Mouse (Mus musculus): Measurements from ENCODE around the gene Gm26920. TPM values are rescaled to one million over a fixed set of nuclear protein-coding genes. Genes with fewer than 3 reads are reported as not detected.
"Not testable (repeated sequence)": the region's sequence is repeated elsewhere in the genome, so short reads cannot be mapped to it uniquely, and the experiment has no call there.

Gene Gm26920
- polyA plus RNA-seq (2015; fragmentation: Nextera tagmentation; extraction: Ambion mirVana) = not detected in 2 replicates

DNA sequence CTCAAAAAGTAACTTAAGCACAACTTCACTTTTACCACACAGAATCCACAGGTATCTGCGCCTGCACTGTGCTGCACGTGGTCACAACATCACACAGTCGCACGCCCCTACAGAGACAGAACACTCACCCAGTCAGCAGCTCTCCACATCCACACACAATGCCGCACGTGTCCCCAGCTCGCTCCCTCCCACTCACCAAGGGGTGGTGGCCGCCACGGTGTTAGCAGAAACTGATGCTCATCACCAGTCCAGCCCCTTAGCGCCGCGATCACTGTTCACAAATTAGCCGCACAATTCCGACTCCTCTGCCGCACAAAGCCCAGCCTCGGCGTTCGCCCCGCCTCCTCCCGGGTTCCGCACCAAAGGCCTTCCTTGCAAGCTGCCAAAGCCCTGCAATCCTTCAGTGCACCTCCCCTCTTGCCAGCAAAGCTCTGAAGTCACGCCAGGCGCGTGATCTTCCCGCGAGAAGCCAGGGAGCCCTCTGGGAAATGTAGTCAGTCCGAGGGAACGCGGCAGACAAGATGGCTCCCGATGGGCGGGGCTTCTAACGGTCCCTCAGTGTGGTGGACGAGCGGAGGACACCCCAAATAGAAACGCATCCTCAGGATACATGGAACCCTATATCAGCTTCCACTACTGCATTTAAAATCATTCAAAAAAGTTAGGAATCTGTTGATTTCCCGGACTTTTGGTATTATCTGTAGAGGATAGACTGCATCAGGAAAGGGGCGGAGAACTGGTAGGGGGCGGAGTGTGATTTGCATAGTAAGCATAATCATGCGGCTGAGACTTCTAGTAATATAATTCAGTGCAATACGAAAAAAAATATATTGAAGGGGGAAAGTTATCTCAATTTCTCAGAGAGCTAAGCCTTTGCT, at the start of gene Gm26920, which contains the start of gene Zfp566:
Gene Gm26920, minus strand, starts transcription at position 319 of the 878 bp plus-strand sequence.
Gene Zfp566, minus strand, starts transcription at position 436 of the 878 bp plus-strand sequence.
- Histone ChIP-seq H3K4me1 (replicated peaks) (peaks cover 28% of the 10 kb centered on the region), H3K9me3 (replicated peaks) (no peaks in the 10 kb centered on the region), H3K9ac (peak within 1 kb of the TSS; percentile 50), H3K27ac (replicated peaks) (peak within 1 kb of the TSS; percentile 74), H3K4me3 (replicated peaks) (peak within 1 kb of the TSS; percentile 64), H3K36me3 (replicated peaks) (peaks cover 9% of the 10 kb centered on the region), H3K27me3 (no peaks in the 10 kb centered on the region), H3K4me2 (peak within 1 kb of the TSS; percentile 85)
- WGBS (ENCODE audit: insufficient replicate concordance) = under 1% methylated on average over 40 of the region's 40 CpGs
- ATAC-seq (ENCODE audit: insufficient read depth) = peak; percentile 92

GRCm38 (mm10) chr7:30136826-30137225, 46.6 kb upstream of the Gm26920 start:
- Histone ChIP-seq H3K4me1 (replicated peaks) (no peaks in the 10 kb centered on the region), H3K4me2 (no peak overlapping the region), H3K9me3 (replicated peaks) (no peaks in the 10 kb centered on the region), H3K27me3 (no peaks in the 10 kb centered on the region), H3K9ac (no peak overlapping the region), H3K4me3 (replicated peaks) (no peak overlapping the region), H3K27ac (replicated peaks) (no peak overlapping the region), H3K36me3 (replicated peaks) (peaks cover 21% of the 10 kb centered on the region)
- 79% methylated on average over 10 of the region's 10 CpGs for WGBS (ENCODE audit: insufficient replicate concordance)
- no peak for ATAC-seq (ENCODE audit: insufficient read depth)

DNA sequence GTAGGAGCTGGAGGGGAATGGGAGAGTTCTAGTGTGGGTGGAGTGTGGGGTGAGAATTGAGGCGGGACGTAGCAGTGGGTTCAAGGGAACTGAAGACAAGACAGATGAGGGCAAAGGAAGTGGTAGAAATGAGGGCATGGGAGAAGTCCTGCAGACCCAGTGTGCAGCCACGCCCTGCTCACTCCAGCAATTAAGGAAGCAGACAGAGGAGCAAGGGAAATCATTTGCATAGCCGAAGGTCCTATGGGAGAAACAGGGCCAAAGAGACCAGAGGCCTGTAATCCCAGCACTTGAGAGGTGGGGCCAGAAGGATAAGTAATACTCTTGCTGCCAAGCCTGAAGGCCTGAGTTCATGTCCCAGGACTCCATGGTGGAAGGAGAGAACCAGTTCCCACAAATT, 42.2 kb upstream of the Gm26920 start:
- H3K27ac ChIP-seq (replicated peaks) = no peak overlapping the region
- H3K4me2 ChIP-seq = no peak overlapping the region
- no peak overlapping the region for H3K4me3 ChIP-seq (replicated peaks)
- H3K27me3 ChIP-seq = no peaks in the 10 kb centered on the region
- whole genome bisulfite sequencing (ENCODE audit: insufficient replicate concordance) = 71% methylated on average over 4 of the region's 4 CpGs
- no peak for ATAC-seq (ENCODE audit: insufficient read depth)
- no peaks in the 10 kb centered on the region for H3K9me3 ChIP-seq (replicated peaks)
- no peaks in the 10 kb centered on the region for H3K4me1 ChIP-seq (replicated peaks)
- peaks cover 25% of the 10 kb centered on the region for H3K36me3 ChIP-seq (replicated peaks)
- no peak overlapping the region for H3K9ac ChIP-seq

- WGBS (ENCODE audit: insufficient replicate concordance) = 60% methylated on average over 8 of the region's 8 CpGs
- peaks cover 29% of the 10 kb centered on the region for H3K36me3 ChIP-seq (replicated peaks)
These were observed 39.7 kb upstream of the Gm26920 start for GRCm38 (mm10) chr7:30129900-30130299.

GRCm38 (mm10) chr7:30122188-30122530, 31.9 kb upstream of the Gm26920 start:
- H3K27ac ChIP-seq (replicated peaks) = 0 out of 2 replicates have a peak overlapping the region, but pooled peaks have one; percentile 74
- ATAC-seq (ENCODE audit: insufficient read depth) = no peak
- H3K4me2 ChIP-seq = peak overlapping the region; percentile 97
- 5% methylated on average over 15 of the region's 15 CpGs for WGBS (ENCODE audit: insufficient replicate concordance)
- peaks cover 18% of the 10 kb centered on the region for H3K4me1 ChIP-seq (replicated peaks)
- no peaks in the 10 kb centered on the region for H3K9me3 ChIP-seq (replicated peaks)
- H3K36me3 ChIP-seq (replicated peaks) = 0 out of 2 replicates have a peak, but pooled peaks cover 6% of the 10 kb centered on the region
- H3K9ac ChIP-seq = peak overlapping the region; percentile 75
- peak overlapping the region; percentile 72 for H3K4me3 ChIP-seq (replicated peaks)
- no peaks in the 10 kb centered on the region for H3K27me3 ChIP-seq

More at GRCm38 (mm10) chr7:30129900-30130299, 39.7 kb upstream of the Gm26920 start:
- no peak for ATAC-seq (ENCODE audit: insufficient read depth)
- Histone ChIP-seq H3K27me3 (no peaks in the 10 kb centered on the region), H3K4me2 (no peak overlapping the region), H3K4me1 (replicated peaks) (no peaks in the 10 kb centered on the region), H3K4me3 (replicated peaks) (no peak overlapping the region), H3K27ac (replicated peaks) (no peak overlapping the region), H3K9ac (no peak overlapping the region), H3K9me3 (replicated peaks) (no peaks in the 10 kb centered on the region)

DNA sequence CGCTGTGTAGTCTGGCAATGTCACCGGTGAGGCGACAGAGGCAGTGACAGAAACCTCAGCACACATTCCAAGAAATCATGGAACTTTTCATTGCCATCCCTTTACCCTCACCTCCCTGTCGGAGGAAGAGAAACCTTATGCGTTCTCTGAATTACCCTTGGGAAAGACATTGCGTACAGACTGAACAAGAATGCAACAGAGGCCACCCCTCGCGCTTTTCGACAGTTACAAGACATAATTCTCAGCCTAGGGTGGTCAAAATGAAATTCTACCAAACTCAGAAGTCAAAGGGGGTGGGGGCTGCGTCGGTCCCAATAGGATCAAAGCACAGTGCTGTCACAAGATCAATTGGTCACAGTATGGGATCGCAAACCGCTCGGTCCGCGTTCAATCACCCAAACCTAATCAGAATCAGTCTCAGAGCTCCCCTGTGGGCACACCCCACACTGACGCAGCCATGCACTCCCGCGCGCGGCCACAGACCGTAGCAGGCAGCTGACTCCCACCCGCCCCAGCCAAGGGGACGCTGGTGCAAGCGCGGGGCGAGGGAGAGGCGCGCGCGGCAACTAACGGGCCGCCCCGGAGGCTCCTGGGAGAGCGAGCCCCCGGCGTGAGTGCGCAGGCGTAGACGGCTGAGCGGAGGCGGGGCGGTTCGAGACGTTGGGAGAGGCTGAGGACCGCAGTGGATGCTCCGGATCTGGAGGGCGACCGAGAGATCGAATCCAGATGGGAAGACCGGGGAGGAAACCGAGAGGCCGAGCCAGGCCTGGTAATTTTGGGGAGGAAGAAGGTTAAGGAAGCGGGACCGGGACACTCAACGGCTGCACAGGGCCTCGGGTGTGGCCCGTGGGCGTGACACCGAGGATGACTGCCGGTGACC, 31.3 kb upstream of the Gm26920 start, which contains the start of gene Zfp382:
Gene Zfp382, plus strand, starts transcription at position 635 of the 880 bp plus-strand sequence.
- H3K9me3 ChIP-seq (replicated peaks) = no peaks in the 10 kb centered on the region
- peak within 1 kb of the TSS; percentile 97 for H3K4me2 ChIP-seq
- H3K9ac ChIP-seq = peak within 1 kb of the TSS; percentile 75
- H3K27ac ChIP-seq (replicated peaks) = peak within 1 kb of the TSS; percentile 74
- H3K27me3 ChIP-seq = no peaks in the 10 kb centered on the region
- peak within 1 kb of the TSS; percentile 72 for H3K4me3 ChIP-seq (replicated peaks)
- under 1% methylated on average over 61 of the region's 61 CpGs for WGBS (ENCODE audit: insufficient replicate concordance)
- H3K36me3 ChIP-seq (replicated peaks) = 0 out of 2 replicates have a peak, but pooled peaks cover 3% of the 10 kb centered on the region
- peaks cover 18% of the 10 kb centered on the region for H3K4me1 ChIP-seq (replicated peaks)
- ATAC-seq (ENCODE audit: insufficient read depth) = peak; percentile 93

- not testable (repeated sequence) for H3K27me3 ChIP-seq; H3K9ac ChIP-seq; ATAC-seq (ENCODE audit: insufficient read depth); H3K36me3 ChIP-seq (replicated peaks); H3K4me3 ChIP-seq (replicated peaks); H3K27ac ChIP-seq (replicated peaks); H3K4me2 ChIP-seq; H3K9me3 ChIP-seq (replicated peaks)
- 86% methylated on average over 12 of the region's 12 CpGs for WGBS (ENCODE audit: insufficient replicate concordance)
- peaks cover 17% of the 10 kb centered on the region for H3K4me1 ChIP-seq (replicated peaks)
These were observed 27.7 kb upstream of the Gm26920 start for GRCm38 (mm10) chr7:30117935-30118334.

DNA sequence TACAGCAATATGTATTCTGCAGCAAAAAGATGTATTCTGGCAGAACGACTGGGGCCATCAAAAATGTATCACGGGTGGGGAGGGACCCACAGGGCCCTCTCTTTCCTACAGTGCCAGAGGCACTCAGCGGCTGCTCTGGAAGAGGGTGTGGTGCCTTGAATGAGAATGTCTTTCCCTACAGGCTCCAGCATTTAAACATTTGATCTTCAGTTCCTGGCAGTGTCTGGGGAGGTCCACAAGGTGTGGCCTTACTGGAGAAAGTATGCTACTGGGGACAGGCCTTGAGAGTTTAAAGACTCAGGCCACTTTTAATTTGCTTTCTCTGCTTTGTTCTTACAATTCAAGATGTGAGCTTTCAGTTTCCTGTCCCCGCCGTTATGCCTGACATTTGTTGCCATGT, 25.9 kb upstream of the Gm26920 start:
- H3K27ac ChIP-seq (replicated peaks) = no peak overlapping the region
- H3K36me3 ChIP-seq (replicated peaks) = no peaks in the 10 kb centered on the region
- peaks cover 2% of the 10 kb centered on the region for H3K4me1 ChIP-seq (replicated peaks)
- H3K9me3 ChIP-seq (replicated peaks) = peaks cover 3% of the 10 kb centered on the region; the same call in 1 of the 2 replicates
- no peak overlapping the region for H3K4me2 ChIP-seq
- no peaks in the 10 kb centered on the region for H3K27me3 ChIP-seq
- no peak overlapping the region for H3K4me3 ChIP-seq (replicated peaks)
- whole genome bisulfite sequencing (ENCODE audit: insufficient replicate concordance) = 75% methylated on average over 5 of the region's 5 CpGs
- H3K9ac ChIP-seq = no peak overlapping the region
- ATAC-seq (ENCODE audit: insufficient read depth) = no peak

- Histone ChIP-seq H3K4me1 (replicated peaks) (peaks cover 18% of the 10 kb centered on the region), H3K27me3 (no peaks in the 10 kb centered on the region), H3K36me3 (replicated peaks) (peaks cover 28% of the 10 kb centered on the region), H3K4me3 (replicated peaks) (no peak overlapping the region), H3K27ac (replicated peaks) (no peak overlapping the region), H3K9me3 (replicated peaks) (no peaks in the 10 kb centered on the region), H3K4me2 (no peak overlapping the region), H3K9ac (no peak overlapping the region)
- no peak for ATAC-seq (ENCODE audit: insufficient read depth)
- WGBS (ENCODE audit: insufficient replicate concordance) = 79% methylated on average over 13 of the region's 13 CpGs
These were observed 9.1 kb upstream of the Gm26920 start for GRCm38 (mm10) chr7:30099297-30099696.

DNA sequence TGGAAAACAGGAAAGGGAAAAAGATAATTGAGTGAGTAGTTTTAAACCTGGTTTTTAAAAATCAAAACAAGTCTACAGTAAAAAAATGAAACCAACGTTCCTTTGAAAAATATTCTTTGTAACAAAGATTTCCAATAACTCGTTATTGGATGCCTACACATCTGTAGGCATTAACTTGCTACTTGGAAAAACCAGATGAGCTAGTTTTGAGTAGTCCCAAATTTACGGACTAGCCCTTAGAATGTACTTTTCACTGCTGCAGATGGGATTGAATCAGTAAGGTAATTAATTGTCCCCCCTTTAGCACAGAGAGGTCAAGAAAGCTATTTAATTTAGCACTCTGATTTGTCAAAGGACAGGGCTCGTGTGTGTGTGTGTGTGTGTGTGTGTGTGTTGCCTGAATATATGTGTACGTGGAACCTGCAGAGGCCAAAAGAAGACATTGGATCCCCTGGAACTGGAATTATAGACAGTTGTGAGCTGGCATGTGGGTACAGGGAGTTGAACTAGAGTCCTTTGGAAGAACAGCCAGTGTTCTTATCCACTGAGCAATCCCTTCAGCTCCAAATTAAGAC, 5.4 kb upstream of the Gm26920 start:
- H3K9ac ChIP-seq = no peak overlapping the region
- no peak for ATAC-seq (ENCODE audit: insufficient read depth)
- peak overlapping the region; percentile 73 for H3K4me3 ChIP-seq (replicated peaks)
- H3K27ac ChIP-seq (replicated peaks) = no peak overlapping the region
- H3K9me3 ChIP-seq (replicated peaks) = no peaks in the 10 kb centered on the region
- H3K4me1 ChIP-seq (replicated peaks) = peaks cover 33% of the 10 kb centered on the region
- H3K4me2 ChIP-seq = peak overlapping the region; percentile 83
- H3K27me3 ChIP-seq = no peaks in the 10 kb centered on the region
- 18% methylated on average over 5 of the region's 5 CpGs for WGBS (ENCODE audit: insufficient replicate concordance)
- H3K36me3 ChIP-seq (replicated peaks) = 0 out of 2 replicates have a peak, but pooled peaks cover 4% of the 10 kb centered on the region

All from liver, embryonic 15.5 days (tissue).